Mouse (Mus musculus): ENCODE measurements at regions not wholly inside any gene's neighbourhood (a gene's known extent, or its start where the extent isn't known, plus 50 kb on each side); places are given as distances from the start of the nearest gene placed in this dataset.
"Not testable (repeated sequence)": the region's sequence is repeated elsewhere in the genome, so short reads cannot be mapped to it uniquely, and the experiment has no call there.

DNA sequence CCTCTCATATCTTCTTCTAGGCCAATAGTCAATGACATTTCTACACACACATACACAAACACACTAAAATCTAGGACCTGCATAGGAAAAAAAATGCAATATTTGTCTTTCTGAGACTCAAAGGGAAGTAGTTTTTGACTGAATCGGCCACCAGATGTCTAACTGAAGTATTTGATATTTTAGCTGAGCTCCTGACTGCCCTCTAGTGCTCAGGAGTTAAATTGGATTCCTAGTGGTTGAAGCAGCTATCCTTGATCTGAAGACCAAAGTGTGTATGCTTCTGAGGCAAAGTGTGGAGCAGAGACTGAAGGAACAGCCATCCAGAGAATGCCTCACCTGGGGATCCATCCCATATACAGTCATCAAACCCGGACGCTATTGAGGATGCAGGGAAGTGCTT lies 695.4 kb upstream of the Olfr1507 start:
- not testable (repeated sequence) for DNase-seq (ENCODE audit: extremely low spot score, low spot score)

DNA sequence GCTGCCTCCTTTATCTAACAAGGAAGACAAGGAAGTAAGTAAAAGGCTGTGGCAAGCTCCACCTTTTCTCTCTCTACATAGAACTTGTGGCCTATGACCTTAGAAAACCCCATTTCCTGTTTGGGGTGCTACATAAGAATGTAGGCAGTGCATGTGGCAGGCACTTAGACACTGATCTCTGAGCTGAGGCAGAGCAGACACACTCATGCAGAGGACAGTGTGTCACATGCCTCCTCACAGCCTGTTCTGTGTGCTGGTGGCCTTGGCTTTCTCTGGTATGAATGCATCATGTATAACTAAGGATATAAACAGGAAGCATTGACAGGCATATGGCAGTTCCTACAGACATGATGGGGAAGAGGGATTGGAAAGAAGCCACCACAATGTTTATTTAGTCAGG lies 678.5 kb upstream of the Olfr1507 start:
- DNase-seq (ENCODE audit: extremely low spot score, low spot score): not testable (repeated sequence)

DNA sequence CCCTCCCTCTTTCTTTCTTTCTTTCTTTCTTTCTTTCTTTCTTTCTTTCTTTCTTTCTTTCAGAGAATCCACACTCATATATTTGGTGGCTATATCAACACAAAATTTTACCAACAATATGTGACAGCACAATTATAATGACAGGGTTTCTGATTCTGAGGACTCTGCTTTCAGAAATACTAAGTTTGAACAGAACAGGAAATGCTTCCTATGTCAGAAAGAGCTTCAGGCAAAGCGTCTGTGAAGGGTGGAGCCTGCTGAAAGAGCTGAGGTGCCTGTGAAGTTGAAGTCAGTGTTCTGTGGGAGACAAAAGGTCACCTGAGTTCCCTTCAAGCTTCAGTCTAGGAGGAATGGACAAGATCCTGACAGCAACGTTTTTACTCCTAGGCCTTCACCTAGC lies 670.8 kb upstream of the Olfr1507 start:
- not testable (repeated sequence) for DNase-seq (ENCODE audit: extremely low spot score, low spot score)

DNA sequence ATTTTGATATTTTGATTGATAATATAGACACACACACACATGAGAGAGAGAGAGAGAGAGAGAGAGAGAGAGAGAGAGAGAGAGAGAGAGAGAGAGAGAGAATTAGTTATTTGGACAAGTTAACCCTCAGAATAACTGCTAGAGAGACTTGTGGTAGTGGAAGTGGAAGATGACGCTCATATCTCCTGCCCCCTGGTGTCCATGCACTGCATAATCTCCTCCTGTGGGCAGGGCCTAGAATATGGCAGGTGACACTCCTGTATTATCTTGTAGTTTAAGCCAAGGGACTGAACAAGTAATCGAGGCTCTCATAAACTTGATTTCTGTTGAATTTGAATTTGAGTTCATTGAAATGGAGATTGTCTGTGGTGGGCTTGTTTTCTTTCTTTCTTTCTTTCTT lies 663.5 kb upstream of the Olfr1507 start:
- not testable (repeated sequence) for DNase-seq (ENCODE audit: extremely low spot score, low spot score)

DNA sequence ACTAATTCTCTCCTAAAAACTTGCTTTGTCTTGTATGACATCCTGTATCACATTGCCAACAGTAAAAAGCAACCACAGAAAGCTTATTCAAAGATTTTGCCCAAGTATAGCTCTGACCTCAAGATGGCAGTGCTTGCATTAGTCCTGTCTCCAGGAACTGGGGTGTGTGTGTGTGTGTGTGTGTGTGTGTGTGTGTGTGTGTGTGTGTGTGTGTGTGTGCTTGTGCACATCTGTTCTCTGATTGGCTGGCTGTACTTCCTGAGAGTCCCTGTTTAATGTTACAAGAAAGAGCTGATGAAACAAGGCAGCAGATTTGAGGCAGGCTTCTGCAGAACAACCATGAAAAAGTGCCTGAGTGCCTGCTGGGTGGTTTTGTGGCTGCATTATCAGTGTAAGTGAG lies 639.2 kb upstream of the Olfr1507 start:
- DNase-seq (ENCODE audit: extremely low spot score, low spot score): not testable (repeated sequence)

GRCm38 (mm10) chr14:53132390-53132789 lies 636.8 kb upstream of the Olfr1507 start:
- peak; percentile 51 for DNase-seq (ENCODE audit: extremely low spot score, low spot score)

GRCm38 (mm10) chr14:53121704-53122103 lies 626.2 kb upstream of the Olfr1507 start:
- not testable (repeated sequence) for DNase-seq (ENCODE audit: extremely low spot score, low spot score)

- DNase-seq (ENCODE audit: extremely low spot score, low spot score): not testable (repeated sequence)
Observed at GRCm38 (mm10) chr14:53109732-53110131, 614.2 kb upstream of the Olfr1507 start.

- peak; percentile 12 for DNase-seq (ENCODE audit: extremely low spot score, low spot score)
Observed at GRCm38 (mm10) chr14:53101362-53101761, 605.8 kb upstream of the Olfr1507 start.

- not testable (repeated sequence) for DNase-seq (ENCODE audit: extremely low spot score, low spot score)
Observed at GRCm38 (mm10) chr14:53090921-53091320, 595.4 kb upstream of the Olfr1507 start.

DNA sequence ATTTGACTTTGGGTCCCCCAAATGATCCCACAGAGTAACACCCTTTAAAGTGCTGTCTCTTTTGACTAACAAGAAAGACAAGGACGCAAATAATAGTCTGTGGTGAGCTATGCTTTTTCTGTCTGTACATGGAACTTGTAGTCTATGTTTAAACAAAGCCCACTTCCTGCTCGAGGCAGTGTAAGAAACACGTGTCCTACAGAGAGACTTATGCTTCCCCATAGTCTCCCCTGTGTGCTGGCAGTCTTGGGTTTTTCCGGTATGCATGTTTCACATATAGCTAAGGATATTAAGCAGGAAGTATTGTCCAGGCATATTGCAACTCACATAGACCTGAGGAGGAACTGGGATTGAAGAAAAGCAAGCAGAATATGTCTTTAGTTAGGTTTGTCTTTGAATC lies 586.3 kb upstream of the Olfr1507 start:
- DNase-seq (ENCODE audit: extremely low spot score, low spot score): not testable (repeated sequence)

DNA sequence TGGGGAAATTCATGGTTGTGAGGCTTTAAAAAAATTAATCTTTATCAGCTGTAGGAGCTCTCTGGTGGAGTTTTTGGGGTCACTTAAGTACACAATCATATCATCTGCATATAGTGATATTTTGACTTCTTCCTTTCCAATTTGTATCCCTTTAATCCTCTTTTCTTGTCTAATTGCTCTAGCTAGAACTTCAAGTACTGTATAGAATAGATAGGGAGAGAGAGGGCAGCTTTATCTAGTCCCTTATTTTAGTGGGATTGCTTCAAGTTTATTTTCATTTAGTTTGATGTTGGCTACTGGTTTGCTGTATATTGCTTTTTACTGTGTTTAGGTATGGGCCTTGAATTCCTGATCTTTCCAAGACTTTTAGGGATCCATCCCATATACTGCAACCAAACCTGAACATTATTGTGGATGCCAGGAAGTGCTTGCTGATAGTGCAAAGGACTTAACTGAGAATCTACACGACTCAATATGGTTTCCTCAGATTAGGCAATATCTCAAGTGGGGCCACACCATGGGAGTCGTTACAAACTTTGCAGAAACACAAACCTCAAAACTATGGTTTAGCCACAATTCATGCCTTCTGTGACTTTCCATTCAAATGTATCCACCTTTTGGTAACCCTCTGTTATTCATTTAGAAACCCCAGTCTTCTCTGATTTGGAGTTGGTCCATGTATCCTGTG lies 585.6 kb upstream of the Olfr1507 start:
- not testable (repeated sequence) for DNase-seq (ENCODE audit: extremely low spot score, low spot score)

- not testable (repeated sequence) for DNase-seq (ENCODE audit: extremely low spot score, low spot score)
Observed at GRCm38 (mm10) chr14:53080556-53080955, 585.0 kb upstream of the Olfr1507 start.

- not testable (repeated sequence) for DNase-seq (ENCODE audit: extremely low spot score, low spot score)
Observed at GRCm38 (mm10) chr14:53075937-53076336, 580.4 kb upstream of the Olfr1507 start.

GRCm38 (mm10) chr14:53073126-53073525 lies 577.6 kb upstream of the Olfr1507 start:
- not testable (repeated sequence) for DNase-seq (ENCODE audit: extremely low spot score, low spot score)

DNA sequence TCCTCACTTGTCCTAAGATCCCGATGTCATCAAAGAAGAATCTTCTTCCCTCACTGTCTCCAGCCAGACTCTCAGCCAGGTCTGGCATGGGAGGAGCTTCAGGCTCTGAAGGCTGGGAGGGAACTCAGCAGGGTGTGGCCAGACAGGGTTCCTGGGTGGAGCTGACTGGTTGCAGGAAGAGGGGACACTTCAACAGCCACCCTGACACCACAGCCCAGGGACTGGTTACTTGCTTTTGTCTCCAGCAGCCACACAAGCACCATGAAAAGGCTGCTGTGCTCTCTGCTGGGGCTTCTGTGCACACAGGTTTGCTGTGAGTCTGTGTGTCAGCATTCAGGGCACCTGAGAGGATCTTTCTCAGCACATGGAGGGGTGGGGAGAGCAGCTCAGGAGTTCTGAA lies 577.0 kb upstream of the Olfr1507 start:
- not testable (repeated sequence) for DNase-seq (ENCODE audit: extremely low spot score, low spot score)

GRCm38 (mm10) chr14:53054439-53054838 lies 558.9 kb upstream of the Olfr1507 start:
- DNase-seq (ENCODE audit: extremely low spot score, low spot score): not testable (repeated sequence)

GRCm38 (mm10) chr14:53053465-53054123 lies 558.0 kb upstream of the Olfr1507 start:
- not testable (repeated sequence) for DNase-seq (ENCODE audit: extremely low spot score, low spot score)

GRCm38 (mm10) chr14:53047683-53048082 lies 552.1 kb upstream of the Olfr1507 start:
- not testable (repeated sequence) for DNase-seq (ENCODE audit: extremely low spot score, low spot score)

GRCm38 (mm10) chr14:53046975-53047374 lies 551.4 kb upstream of the Olfr1507 start:
- DNase-seq (ENCODE audit: extremely low spot score, low spot score): not testable (repeated sequence)

- peak; percentile 17 for DNase-seq (ENCODE audit: extremely low spot score, low spot score)
Observed at GRCm38 (mm10) chr14:53045331-53045730, 549.8 kb upstream of the Olfr1507 start.

- DNase-seq (ENCODE audit: extremely low spot score, low spot score): not testable (repeated sequence)
Observed at GRCm38 (mm10) chr14:53044101-53044500, 548.6 kb upstream of the Olfr1507 start.

DNA sequence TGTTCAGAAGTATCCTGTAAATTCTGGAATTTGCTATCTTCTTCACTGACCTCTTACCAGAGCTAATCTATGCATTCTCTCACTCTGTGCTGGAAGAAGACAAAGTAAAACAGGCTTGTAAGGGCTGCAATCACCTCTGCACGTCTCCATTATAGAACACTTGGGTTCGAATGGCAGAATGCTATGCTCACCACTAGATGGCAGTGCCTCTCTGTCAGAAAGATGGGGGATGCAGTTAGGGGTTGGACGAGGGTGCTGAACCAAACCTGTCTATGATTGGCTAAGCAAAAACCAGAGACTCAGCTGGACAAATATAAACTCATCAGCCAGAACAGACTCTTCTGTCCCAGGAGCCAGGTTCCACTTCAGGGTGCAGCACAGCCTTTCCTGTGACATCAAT lies 546.5 kb upstream of the Olfr1507 start:
- DNase-seq (ENCODE audit: extremely low spot score, low spot score): not testable (repeated sequence)
